Mouse (Mus musculus) stomach, embryonic 14.5 days (tissue): ENCODE measurements around the gene Spp1. TPM values are rescaled to one million over a fixed set of nuclear protein-coding genes. Genes with fewer than 3 reads are reported as not detected.
"Not testable (repeated sequence)": the region's sequence is repeated elsewhere in the genome, so short reads cannot be mapped to it uniquely, and the experiment has no call there.

ENCODE experiments used
- ATAC-seq: fragments of 200-750 bp; cut with Nextera tagmentation; 2 replicates; pipeline ENCODE4 v1.8.0; 2017; ENCODE audit warnings: low read depth, moderate TSS enrichment; ENCODE audit not compliant: insufficient number of reproducible peaks, insufficient read depth, low FRiP score
- H3K27ac ChIP-seq: fragments of 300-500 bp; sonication (generic); 2 replicates; pipeline ENCODE4 v1.5.1; 2014; ENCODE audit warnings: mild to moderate bottlenecking, low read length, moderate library complexity, mixed read lengths
- H3K27me3 ChIP-seq: fragments of 300-500 bp; sonication (generic); 2 replicates; pipeline ENCODE4 v1.6.1; 2014; ENCODE audit warnings: low read length, control low read depth, mixed read lengths; ENCODE audit not compliant: control insufficient read depth, insufficient read depth
- H3K36me3 ChIP-seq: fragments of 300-500 bp; sonication (generic); 2 replicates; pipeline ENCODE4 v1.6.1; 2014; ENCODE audit warnings: mild to moderate bottlenecking, control low read depth, low read length, moderate library complexity, mixed read lengths; ENCODE audit not compliant: control insufficient read depth, insufficient read depth
- H3K4me1 ChIP-seq: fragments of 300-500 bp; sonication (generic); 2 replicates; pipeline ENCODE4 v1.6.1; 2014; ENCODE audit warnings: low read length, control low read depth, mixed read lengths; ENCODE audit not compliant: control insufficient read depth, insufficient read depth
- H3K4me2 ChIP-seq: fragments of 300-500 bp; sonication (generic); replicated peaks from 2 replicates; pipeline ENCODE4 v1.6.1; 2014; ENCODE audit warnings: low read depth, low read length, control low read depth
- H3K4me3 ChIP-seq: fragments of 300-500 bp; sonication (generic); 2 replicates; pipeline ENCODE4 v1.5.1; 2014; ENCODE audit warnings: low read depth, low read length, control low read depth
- H3K9ac ChIP-seq: fragments of 300-500 bp; sonication (generic); replicated peaks from 2 replicates; pipeline ENCODE4 v1.6.1; 2014; ENCODE audit warnings: low read depth, mild to moderate bottlenecking, control low read depth, low read length, moderate library complexity, mixed read lengths
- H3K9me3 ChIP-seq: fragments of 300-500 bp; sonication (generic); 2 replicates; pipeline ENCODE4 v1.6.1; 2016; ENCODE audit warnings: low read depth, low read length, control low read depth; ENCODE audit not compliant: control insufficient read depth
- WGBS: fragments of 180-500 bp; shearing (Covaris S2); extraction: QIAGEN DNeasy Blood & Tissue Kit; methylation state at CpG from one replicate; pipeline ENCODE4 v1.1.7; 2014; 5-methylcytosine and 5-hydroxymethylcytosine counted together
- polyA plus RNA-seq: library from polyadenylated mRNA; unstranded; fragments of >200 nt; fragmentation: Nextera tagmentation; extraction: Ambion mirVana; gene quantifications from 2 replicates; pipeline ENCODE4 v1.2.1, GENCODE M21; 2014

Spp1 gene
- polyA plus RNA-seq, 1 experiment from 2014 or later, result 8.2 TPM

DNA sequence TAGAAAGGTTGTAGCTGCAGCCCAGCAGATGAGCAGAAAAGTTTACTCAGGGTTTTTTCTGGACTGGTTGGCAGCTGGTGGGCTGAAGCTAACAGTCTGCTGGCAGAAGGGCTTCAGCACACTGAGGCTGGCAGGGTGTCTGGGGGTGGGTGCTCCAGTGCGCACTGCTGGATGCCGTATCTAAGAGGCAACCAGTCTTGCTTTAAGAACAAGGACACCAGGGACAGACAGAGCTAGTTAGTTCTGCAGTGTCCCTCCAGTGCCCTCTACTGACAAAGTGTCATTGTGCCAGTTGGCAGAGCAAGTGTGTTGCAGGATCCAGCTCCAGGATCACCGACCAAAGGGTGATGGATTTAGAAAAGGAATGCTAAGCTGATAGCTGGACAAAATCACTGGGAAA is 11.2 kb downstream of the Spp1 start:
- no peak overlapping the region for H3K4me3 ChIP-seq
- H3K4me1 ChIP-seq, result no peaks in the 10 kb centered on the region
- no peak overlapping the region for H3K4me2 ChIP-seq
- 18% methylated on average over 3 of the region's 3 CpGs for WGBS
- H3K27me3 ChIP-seq, result no peaks in the 10 kb centered on the region
- H3K36me3 ChIP-seq, result no peaks in the 10 kb centered on the region
- no peak overlapping the region for H3K27ac ChIP-seq
- no peak overlapping the region for H3K9ac ChIP-seq
- H3K9me3 ChIP-seq, result no peaks in the 10 kb centered on the region
- 0 out of 2 replicates have a peak, but pooled peaks have one; percentile 49 for ATAC-seq

DNA sequence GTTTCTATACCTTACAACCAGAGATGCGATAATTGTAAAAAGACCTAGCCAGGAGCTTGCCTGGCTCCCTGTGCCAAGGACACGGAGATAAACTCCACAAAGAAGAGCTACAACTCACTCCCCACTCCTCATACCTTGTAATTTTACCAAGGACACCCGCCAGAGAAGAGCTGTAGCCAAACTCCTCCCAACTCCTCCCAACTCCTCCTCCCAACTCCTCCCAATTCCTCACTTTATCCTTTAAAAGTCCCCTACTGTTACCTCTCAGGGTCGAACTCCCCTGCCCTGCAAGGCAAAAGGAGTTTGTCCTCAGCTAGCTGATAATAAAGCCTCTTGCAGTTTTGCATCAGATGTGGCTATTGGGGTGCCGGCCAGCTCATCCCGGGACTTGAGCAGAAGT is 13.4 kb downstream of the Spp1 start:
- ATAC-seq, H3K4me1 ChIP-seq, H3K9me3 ChIP-seq, H3K9ac ChIP-seq, H3K4me2 ChIP-seq, H3K27me3 ChIP-seq, H3K36me3 ChIP-seq, H3K27ac ChIP-seq, H3K4me3 ChIP-seq: not testable (repeated sequence)
- WGBS, result 17% methylated on average over 6 of the region's 6 CpGs

DNA sequence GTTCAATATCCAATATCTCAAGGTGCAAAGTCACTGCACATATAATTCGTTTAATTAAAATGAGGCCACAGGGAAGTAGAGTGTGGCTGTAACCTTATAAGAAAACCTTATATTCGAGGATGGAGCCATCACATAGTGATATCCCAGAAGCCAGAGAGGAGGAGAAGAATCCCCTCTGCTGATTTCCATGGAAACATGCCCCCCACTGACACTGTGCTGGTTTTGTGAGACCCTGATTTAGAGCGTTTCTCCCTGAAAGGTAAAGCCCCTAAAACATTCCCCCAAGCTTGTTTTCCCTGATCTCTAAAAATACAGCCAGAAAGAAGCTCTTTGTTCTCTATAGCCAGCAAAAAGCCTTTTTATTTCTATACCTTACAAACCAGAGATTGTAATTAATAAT is 14.6 kb downstream of the Spp1 start:
- H3K4me3 ChIP-seq, result no peak overlapping the region

DNA sequence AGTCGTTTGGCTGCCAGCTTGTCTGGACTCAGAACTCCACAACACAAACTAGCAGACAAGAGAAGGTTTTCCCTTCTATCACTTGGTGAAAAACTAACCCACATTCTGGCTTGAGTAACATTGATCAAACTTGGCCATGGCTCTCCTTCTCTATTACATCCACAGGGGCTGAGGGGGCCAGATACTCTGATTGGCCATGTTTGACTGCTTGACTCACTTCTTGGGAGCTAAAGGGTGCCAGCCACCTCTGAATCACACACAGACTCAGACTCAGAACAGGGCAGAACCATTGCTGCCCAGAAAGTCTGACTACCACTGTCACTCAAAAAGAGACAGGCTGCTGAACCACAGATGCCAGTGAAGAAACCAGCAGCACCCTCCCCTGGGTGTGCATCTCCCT is 18.2 kb downstream of the Spp1 start:
- Histone ChIP-seq H3K4me2 (no peak overlapping the region), H3K27ac (no peak overlapping the region), H3K36me3 (no peaks in the 10 kb centered on the region), H3K4me3 (no peak overlapping the region), H3K4me1 (no peaks in the 10 kb centered on the region), H3K9ac (no peak overlapping the region), H3K9me3 (no peaks in the 10 kb centered on the region), H3K27me3 (no peaks in the 10 kb centered on the region)
- 65% methylated on average over 1 of the region's 1 CpGs for WGBS
- no peak for ATAC-seq

More for the DNA sequence above, 14.6 kb downstream of the Spp1 start:
- Histone ChIP-seq H3K27me3 (no peaks in the 10 kb centered on the region), H3K36me3 (no peaks in the 10 kb centered on the region), H3K9me3 (no peaks in the 10 kb centered on the region), H3K4me1 (no peaks in the 10 kb centered on the region), H3K4me2 (no peak overlapping the region), H3K9ac (no peak overlapping the region), H3K27ac (no peak overlapping the region)
- 48% methylated on average over 3 of the region's 3 CpGs for WGBS
- no peak for ATAC-seq

DNA sequence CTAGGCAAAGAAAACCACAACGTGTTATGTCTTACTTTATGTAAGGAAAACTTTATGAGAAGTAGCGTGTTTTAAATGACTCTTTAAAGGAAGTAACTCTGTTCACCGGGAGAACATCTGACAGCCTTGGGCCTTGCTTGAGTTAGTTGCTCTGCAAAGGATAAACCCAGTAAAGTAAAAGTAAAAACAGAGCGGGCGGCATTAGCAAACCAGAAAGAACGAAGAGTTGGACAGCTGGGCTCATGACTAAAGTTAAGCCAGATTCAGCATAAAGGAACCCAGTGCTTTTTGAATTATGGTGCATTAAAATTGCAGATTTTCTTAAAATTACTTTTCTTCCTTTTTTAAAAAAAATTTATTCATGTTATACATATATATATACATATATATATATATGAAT is 19.6 kb downstream of the Spp1 start:
- Histone ChIP-seq H3K4me1 (0 out of 2 replicates have a peak, but pooled peaks cover 3% of the 10 kb centered on the region), H3K36me3 (no peaks in the 10 kb centered on the region), H3K27me3 (no peaks in the 10 kb centered on the region), H3K27ac (no peak overlapping the region), H3K9me3 (no peaks in the 10 kb centered on the region), H3K9ac (no peak overlapping the region), H3K4me3 (no peak overlapping the region), H3K4me2 (no peak overlapping the region)
- WGBS, result 86% methylated on average over 6 of the region's 6 CpGs
- no peak for ATAC-seq

DNA sequence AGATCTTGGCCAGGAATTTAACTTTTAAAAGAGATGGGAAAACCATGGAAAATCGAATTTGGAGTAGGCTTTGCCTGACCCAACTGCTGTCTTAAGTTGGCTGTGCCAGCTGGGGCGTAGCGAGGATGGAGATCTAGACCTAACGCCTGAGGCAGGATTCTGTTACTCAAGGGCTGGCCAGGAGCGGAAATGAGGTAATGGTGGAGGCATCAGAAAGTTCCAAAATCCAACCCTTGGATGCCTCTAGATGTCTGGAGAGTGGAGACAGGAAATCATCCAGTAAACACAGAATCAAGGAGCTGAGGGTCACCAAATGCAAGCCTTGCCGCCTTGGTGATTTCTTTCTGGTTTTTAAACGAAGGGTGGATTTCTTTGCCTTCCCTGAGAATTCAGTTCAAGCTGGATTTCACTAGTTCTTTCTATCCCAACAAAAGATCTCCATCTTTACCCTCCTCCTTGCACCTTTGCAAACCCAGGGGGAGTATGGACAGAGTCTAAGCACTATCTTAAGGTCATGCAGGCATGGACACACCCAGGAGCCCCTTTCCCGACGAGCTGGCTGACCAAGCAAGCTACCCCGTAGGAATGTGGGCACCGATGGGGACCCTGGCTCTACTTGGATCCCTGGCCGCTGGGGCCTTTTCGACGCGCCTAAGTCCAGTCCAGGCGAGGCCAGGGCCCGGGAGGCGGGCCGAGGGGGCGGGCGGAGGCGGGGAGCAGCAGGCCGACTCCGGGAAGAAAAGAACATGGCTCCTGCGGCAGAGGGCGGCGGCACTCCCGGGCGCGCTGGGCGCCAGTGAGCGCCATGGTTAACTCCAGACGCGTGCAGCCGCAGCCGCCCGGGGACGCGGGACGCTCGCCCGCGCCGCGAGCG is 24.2 kb downstream of the Spp1 start, which contains the start of gene Pkd2:
Gene Pkd2 (plus strand): TSS at position 619 of the 874 bp plus-strand sequence.
- 0 out of 2 replicates have a peak, but pooled peaks cover 8% of the 10 kb centered on the region for H3K4me1 ChIP-seq
- H3K9me3 ChIP-seq, result no peaks in the 10 kb centered on the region
- 11% methylated on average over 39 of the region's 46 CpGs for WGBS
- H3K27me3 ChIP-seq, result no peaks in the 10 kb centered on the region
- H3K4me2 ChIP-seq, result peak within 1 kb of the TSS; percentile 51
- peak within 1 kb of the TSS; percentile 93 for H3K9ac ChIP-seq
- peak within 1 kb of the TSS; percentile 96 for H3K27ac ChIP-seq
- peaks cover 4% of the 10 kb centered on the region; the same call in 1 of the 2 replicates for H3K36me3 ChIP-seq
- peak; percentile 91 for ATAC-seq
- peak within 1 kb of the TSS; percentile 94 for H3K4me3 ChIP-seq

DNA sequence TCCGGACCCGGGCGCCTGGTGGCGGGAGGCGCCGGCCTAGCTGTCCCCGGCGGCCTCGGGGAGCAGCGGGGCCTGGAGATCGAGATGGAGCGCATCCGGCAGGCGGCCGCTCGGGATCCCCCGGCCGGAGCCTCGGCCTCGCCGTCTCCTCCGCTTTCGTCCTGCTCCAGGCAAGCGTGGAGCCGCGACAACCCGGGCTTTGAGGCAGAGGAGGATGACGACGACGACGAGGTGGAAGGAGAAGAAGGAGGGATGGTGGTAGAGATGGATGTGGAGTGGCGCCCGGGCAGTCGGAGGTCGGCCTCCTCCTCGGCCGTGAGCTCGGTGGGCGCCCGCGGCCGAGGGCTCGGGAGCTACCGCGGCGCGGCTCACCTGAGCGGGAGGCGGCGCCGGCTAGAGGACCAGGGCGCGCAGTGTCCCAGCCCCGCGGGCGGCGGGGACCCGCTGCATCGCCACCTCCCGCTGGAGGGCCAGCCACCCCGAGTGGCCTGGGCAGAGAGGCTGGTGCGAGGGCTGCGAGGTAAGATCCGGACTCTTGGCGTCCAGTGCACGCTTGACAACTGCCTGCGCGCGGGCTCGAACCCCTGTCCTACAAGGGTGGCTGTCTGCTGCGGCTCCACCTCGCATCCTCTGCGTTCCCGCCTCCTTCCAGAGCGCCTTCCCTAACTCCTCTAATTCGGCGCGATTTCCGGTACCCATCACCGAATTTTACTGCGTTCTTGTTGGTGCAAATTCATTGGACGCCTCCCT is 25.0 kb downstream of the Spp1 start:
- Histone ChIP-seq H3K4me3 (peak overlapping the region; percentile 94), H3K9ac (peak overlapping the region; percentile 93), H3K36me3 (peaks cover 8% of the 10 kb centered on the region; the same call in 1 of the 2 replicates), H3K27me3 (no peaks in the 10 kb centered on the region), H3K27ac (peak overlapping the region; percentile 96), H3K4me1 (0 out of 2 replicates have a peak, but pooled peaks cover 8% of the 10 kb centered on the region), H3K4me2 (peak overlapping the region; percentile 51), H3K9me3 (no peaks in the 10 kb centered on the region)
- ATAC-seq, result peak; percentile 56
- under 1% methylated on average over 79 of the region's 82 CpGs for WGBS

DNA sequence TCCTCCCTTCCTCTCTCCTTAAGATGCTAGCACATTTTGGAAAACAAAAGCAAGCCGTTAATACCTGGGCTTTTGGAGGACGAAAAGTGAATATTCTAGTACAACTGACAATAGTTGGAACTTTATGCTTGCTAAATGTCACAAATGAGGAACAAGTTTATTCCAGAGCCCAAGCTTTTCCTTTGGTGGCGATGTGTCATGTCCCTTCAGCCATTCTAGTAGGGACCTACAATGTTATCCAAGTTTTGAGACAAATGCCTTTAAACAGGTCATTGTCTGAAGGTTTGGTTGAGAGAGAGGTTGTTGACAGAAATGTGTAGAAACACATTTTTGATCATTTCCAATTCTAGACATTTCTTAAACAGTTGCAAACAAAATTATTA is 25.5 kb downstream of the Spp1 start:
- H3K4me2 ChIP-seq, result peak overlapping the region; percentile 51
- 19% methylated on average over 3 of the region's 3 CpGs for WGBS
- H3K27me3 ChIP-seq, result no peaks in the 10 kb centered on the region
- 0 out of 2 replicates have a peak, but pooled peaks cover 8% of the 10 kb centered on the region for H3K4me1 ChIP-seq
- H3K9ac ChIP-seq, result no peak overlapping the region; the same call in 1 of the 2 replicates
- H3K36me3 ChIP-seq, result peaks cover 8% of the 10 kb centered on the region; the same call in 1 of the 2 replicates
- no peaks in the 10 kb centered on the region for H3K9me3 ChIP-seq
- H3K27ac ChIP-seq, result peak overlapping the region; percentile 96; the same call in 1 of the 2 replicates
- no peak for ATAC-seq
- H3K4me3 ChIP-seq, result peak overlapping the region; percentile 94
